Mouse (Mus musculus) lung, embryonic 16.5 days (tissue): ENCODE measurements around the gene Vmn2r105. TPM values are rescaled to one million over a fixed set of nuclear protein-coding genes. Genes with fewer than 3 reads are reported as not detected.

Source experiments
- ATAC-seq: fragments of 200-750 bp; cut with Nextera tagmentation; 2 replicates; pipeline ENCODE4 v1.8.0; 2017; ENCODE audit warnings: low read depth, mild to moderate bottlenecking, moderate library complexity
- H3K27ac ChIP-seq: fragments of 300-500 bp; sonication (generic); 2 replicates; pipeline ENCODE4 v1.5.1; 2014; ENCODE audit warnings: mild to moderate bottlenecking, control low read depth, low read length
- H3K27me3 ChIP-seq: fragments of 300-500 bp; sonication (generic); 2 replicates; pipeline ENCODE4 v1.6.1; 2014; ENCODE audit warnings: low read depth, low read length, mixed read lengths; ENCODE audit not compliant: control insufficient read depth, insufficient read depth
- H3K36me3 ChIP-seq: fragments of 300-500 bp; sonication (generic); 2 replicates; pipeline ENCODE4 v1.6.1; 2014; ENCODE audit warnings: low read length; ENCODE audit not compliant: control insufficient read depth, insufficient read depth
- H3K4me1 ChIP-seq: fragments of 300-500 bp; sonication (generic); replicated peaks from 2 replicates; pipeline ENCODE4 v1.6.1; 2014; ENCODE audit warnings: low read length, mixed read lengths; ENCODE audit not compliant: control insufficient read depth, insufficient read depth
- H3K4me2 ChIP-seq: fragments of 300-500 bp; sonication (generic); 2 replicates; pipeline ENCODE4 v1.6.1; 2014; ENCODE audit warnings: low read depth, low read length, control low read depth
- H3K4me3 ChIP-seq: fragments of 300-500 bp; sonication (generic); 2 replicates; pipeline ENCODE4 v1.5.1; 2014; ENCODE audit warnings: mild to moderate bottlenecking, low read length, control low read depth
- H3K9ac ChIP-seq: fragments of 300-500 bp; sonication (generic); 2 replicates; pipeline ENCODE4 v1.6.1; 2014; ENCODE audit warnings: low read length, control low read depth
- H3K9me3 ChIP-seq: fragments of 300-500 bp; sonication (generic); 2 replicates; pipeline ENCODE4 v1.6.1; 2016; ENCODE audit warnings: low read length; ENCODE audit not compliant: control insufficient read depth
- WGBS: fragments of 180-500 bp; shearing (Covaris S2); extraction: QIAGEN DNeasy Blood & Tissue Kit; methylation state at CpG from one replicate; pipeline ENCODE4 v1.1.7; 2014; 5-methylcytosine and 5-hydroxymethylcytosine counted together
- polyA plus RNA-seq: library from polyadenylated mRNA; unstranded; fragments of >200 nt; fragmentation: Nextera tagmentation; extraction: Ambion mirVana; gene quantifications from 2 replicates; pipeline ENCODE4 v1.2.1, GENCODE M21; 2015

Gene Vmn2r105
- not detected in 2 replicates for polyA plus RNA-seq

GRCm38 (mm10) chr17:20234952-20235351 lies at the start of gene Vmn2r105:
Vmn2r105 (minus strand) TSS chr17:20235052.
- no peak within 1 kb of the TSS for H3K4me2 ChIP-seq
- no peaks in the 10 kb centered on the region for H3K27me3 ChIP-seq
- no peaks in the 10 kb centered on the region for H3K36me3 ChIP-seq
- no peaks in the 10 kb centered on the region for H3K4me1 ChIP-seq
- 63% methylated on average over 2 of the region's 2 CpGs for WGBS
- H3K4me3 ChIP-seq: no peak within 1 kb of the TSS
- no peaks in the 10 kb centered on the region for H3K9me3 ChIP-seq
- H3K27ac ChIP-seq: no peak within 1 kb of the TSS
- no peak for ATAC-seq
- H3K9ac ChIP-seq: no peak within 1 kb of the TSS

- Histone ChIP-seq H3K9ac (no peak overlapping the region), H3K4me2 (no peak overlapping the region), H3K9me3 (no peaks in the 10 kb centered on the region), H3K36me3 (no peaks in the 10 kb centered on the region), H3K4me3 (no peak overlapping the region), H3K4me1 (no peaks in the 10 kb centered on the region), H3K27ac (no peak overlapping the region), H3K27me3 (no peaks in the 10 kb centered on the region)
- no peak for ATAC-seq
- 62% methylated on average over 4 of the region's 4 CpGs for WGBS
Observed at GRCm38 (mm10) chr17:20255522-20255921, 20.7 kb upstream of the Vmn2r105 start.

- Histone ChIP-seq H3K36me3 (no peaks in the 10 kb centered on the region), H3K27ac (no peak within 1 kb of the TSS), H3K9ac (no peak within 1 kb of the TSS), H3K4me1 (no peaks in the 10 kb centered on the region), H3K27me3 (no peaks in the 10 kb centered on the region), H3K4me3 (no peak within 1 kb of the TSS), H3K9me3 (no peaks in the 10 kb centered on the region), H3K4me2 (no peak within 1 kb of the TSS)
- ATAC-seq: no peak
Observed at GRCm38 (mm10) chr17:20182997-20183396, 51.9 kb downstream of the Vmn2r105 start, which contains the start of gene Fpr-rs6. Fpr-rs6 (minus strand) TSS chr17:20183097.

Other genes starting within 250 kb of the Vmn2r105 start
- not detected in 2 replicates for gene Vmn2r104, start 186.7 kb downstream of the Vmn2r105 start, polyA plus RNA-seq
- not detected in 2 replicates for gene Fpr-rs7, start 120.8 kb downstream of the Vmn2r105 start, polyA plus RNA-seq
- not detected in 2 replicates for gene Fpr-rs6, start 52.0 kb downstream of the Vmn2r105 start, polyA plus RNA-seq
- gene Vmn2r106, start 50.5 kb upstream of the Vmn2r105 start, polyA plus RNA-seq: not detected in 2 replicates
- not detected in 2 replicates for gene Vmn2r107, start 110.2 kb upstream of the Vmn2r105 start, polyA plus RNA-seq
- gene Vmn1r224, start 179.1 kb upstream of the Vmn2r105 start, polyA plus RNA-seq: not detected in 2 replicates
- not detected in 2 replicates for gene Vmn2r108, start 246.3 kb upstream of the Vmn2r105 start, polyA plus RNA-seq